Mouse (Mus musculus) 3T3-L1 (cell line): ENCODE results near the gene Gnl2.

Experiments
- DNase-seq: peaks from one replicate; pipeline ENCODE4 v3.0.0-alpha.2; 2015; ENCODE audit warnings: low read depth, low spot score

Gene Gnl2

GRCm38 (mm10) chr4:125084403-125085345, 68.3 kb downstream of the Gnl2 start, which contains the start of gene Meaf6:
TSS of gene Meaf6 (plus strand) at chr4:125085134.
- DNase-seq = peak; percentile 69

- peak; percentile 63 for DNase-seq
Measured at GRCm38 (mm10) chr4:125085346-125085841, 69.0 kb downstream of the Gnl2 start.

GRCm38 (mm10) chr4:125093031-125093430, 76.6 kb downstream of the Gnl2 start:
- no peak for DNase-seq

- peak; percentile 66 for DNase-seq
Measured at GRCm38 (mm10) chr4:125096066-125096465, 79.7 kb downstream of the Gnl2 start.

GRCm38 (mm10) chr4:125097412-125097811, 81.0 kb downstream of the Gnl2 start:
- no peak for DNase-seq

- DNase-seq = peak; percentile 92
Measured at GRCm38 (mm10) chr4:125099458-125099857, 83.1 kb downstream of the Gnl2 start.

- DNase-seq = no peak
Measured at GRCm38 (mm10) chr4:125101334-125101733, 84.9 kb downstream of the Gnl2 start.
